Mouse (Mus musculus) midbrain, embryonic 13.5 days (tissue): ENCODE measurements at regions not wholly inside any gene's neighbourhood (a gene's known extent, or its start where the extent isn't known, plus 50 kb on each side); places are given as distances from the start of the nearest gene placed in this dataset.

ENCODE experiments used
- ATAC-seq: fragments of 200-750 bp; cut with Nextera tagmentation; 2 replicates; pipeline ENCODE4 v1.8.0; 2017; ENCODE audit warnings: mild to moderate bottlenecking, moderate TSS enrichment, moderate library complexity
- H3K27ac ChIP-seq: fragments of 300-500 bp; sonication (generic); 2 replicates; pipeline ENCODE4 v1.5.1; 2015; ENCODE audit warnings: inconsistent platforms, mild to moderate bottlenecking, moderate library complexity
- H3K27me3 ChIP-seq: fragments of 300-500 bp; sonication (generic); 2 replicates; pipeline ENCODE4 v1.6.1; 2015; ENCODE audit warnings: mild to moderate bottlenecking, inconsistent platforms
- H3K36me3 ChIP-seq: fragments of 300-500 bp; sonication (generic); 2 replicates; pipeline ENCODE4 v1.6.1; 2015; ENCODE audit warnings: mild to moderate bottlenecking, inconsistent platforms
- H3K4me1 ChIP-seq: fragments of 300-500 bp; sonication (generic); replicated peaks from 2 replicates; pipeline ENCODE4 v1.6.1; 2015; ENCODE audit warnings: inconsistent platforms
- H3K4me2 ChIP-seq: fragments of 300-500 bp; sonication (generic); replicated peaks from 2 replicates; pipeline ENCODE4 v1.6.1; 2015; ENCODE audit warnings: moderate library complexity, mild to moderate bottlenecking, inconsistent platforms
- H3K4me3 ChIP-seq: fragments of 300-500 bp; sonication (generic); replicated peaks from 2 replicates; pipeline ENCODE4 v1.5.1; 2015; ENCODE audit warnings: mild to moderate bottlenecking, inconsistent platforms
- H3K9ac ChIP-seq: fragments of 300-500 bp; sonication (generic); replicated peaks from 2 replicates; pipeline ENCODE4 v1.6.1; 2015; ENCODE audit warnings: mild to moderate bottlenecking, inconsistent platforms
- H3K9me3 ChIP-seq: fragments of 300-500 bp; sonication (generic); 2 replicates; pipeline ENCODE4 v1.6.1; 2016; ENCODE audit warnings: mild to moderate bottlenecking, inconsistent platforms
- WGBS: fragments of 180-500 bp; shearing (Covaris S2); methylation state at CpG from one replicate; pipeline ENCODE4 v1.1.7; 2015; 5-methylcytosine and 5-hydroxymethylcytosine counted together

DNA sequence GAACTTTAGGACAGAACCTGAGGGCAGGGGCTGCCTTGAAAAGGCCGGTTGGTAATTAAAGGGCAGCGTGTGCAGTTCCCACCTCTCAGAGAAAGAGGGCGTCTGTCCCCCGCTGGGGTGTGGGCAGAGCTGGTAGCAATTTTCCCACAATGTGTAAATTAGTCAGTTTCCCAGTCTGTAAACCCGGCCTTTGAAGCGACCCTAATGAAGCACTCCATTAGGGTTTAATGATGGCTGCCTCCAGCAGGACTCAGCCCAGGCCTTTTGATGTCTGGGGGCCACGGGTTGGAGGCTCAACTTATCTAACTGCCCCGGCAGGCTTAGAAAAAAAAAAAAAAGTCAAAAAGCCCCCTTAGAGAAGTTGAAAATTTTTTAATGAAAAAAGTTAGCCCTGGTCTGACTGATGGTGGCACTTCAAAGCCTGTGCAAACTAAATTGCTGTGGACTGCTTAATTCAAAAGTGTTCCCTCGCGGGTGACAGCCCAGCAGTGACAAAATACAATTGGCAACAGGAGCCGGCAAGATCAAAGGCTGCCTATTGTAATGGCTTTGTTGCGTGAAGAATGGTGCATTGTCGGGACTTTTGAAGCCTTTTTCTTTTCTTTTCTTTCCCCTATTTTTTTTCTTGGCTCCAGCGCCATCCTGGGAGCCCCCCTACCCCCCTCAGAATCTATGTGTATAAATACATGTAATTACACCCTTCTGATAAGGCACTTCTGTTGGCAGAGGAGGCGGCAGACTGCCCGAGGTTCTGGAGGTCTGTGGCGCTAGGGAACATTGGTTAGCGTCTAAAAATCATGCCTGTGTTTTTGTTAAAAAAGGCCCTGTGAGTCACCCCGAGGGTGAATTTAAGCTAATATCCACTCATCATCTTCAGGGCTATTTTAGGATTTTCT lies 71.3 kb upstream of the Msx1 start:
- Histone ChIP-seq H3K4me3 (no peak overlapping the region), H3K9ac (no peak overlapping the region), H3K9me3 (no peaks in the 10 kb centered on the region), H3K27ac (peak overlapping the region; percentile 68; the same call in 1 of the 2 replicates), H3K4me1 (peaks cover 61% of the 10 kb centered on the region), H3K36me3 (no peaks in the 10 kb centered on the region), H3K4me2 (peak overlapping the region; percentile 12), H3K27me3 (peaks cover 77% of the 10 kb centered on the region)
- peak; percentile 63 for ATAC-seq
- 1% methylated on average over 19 of the region's 19 CpGs for WGBS

DNA sequence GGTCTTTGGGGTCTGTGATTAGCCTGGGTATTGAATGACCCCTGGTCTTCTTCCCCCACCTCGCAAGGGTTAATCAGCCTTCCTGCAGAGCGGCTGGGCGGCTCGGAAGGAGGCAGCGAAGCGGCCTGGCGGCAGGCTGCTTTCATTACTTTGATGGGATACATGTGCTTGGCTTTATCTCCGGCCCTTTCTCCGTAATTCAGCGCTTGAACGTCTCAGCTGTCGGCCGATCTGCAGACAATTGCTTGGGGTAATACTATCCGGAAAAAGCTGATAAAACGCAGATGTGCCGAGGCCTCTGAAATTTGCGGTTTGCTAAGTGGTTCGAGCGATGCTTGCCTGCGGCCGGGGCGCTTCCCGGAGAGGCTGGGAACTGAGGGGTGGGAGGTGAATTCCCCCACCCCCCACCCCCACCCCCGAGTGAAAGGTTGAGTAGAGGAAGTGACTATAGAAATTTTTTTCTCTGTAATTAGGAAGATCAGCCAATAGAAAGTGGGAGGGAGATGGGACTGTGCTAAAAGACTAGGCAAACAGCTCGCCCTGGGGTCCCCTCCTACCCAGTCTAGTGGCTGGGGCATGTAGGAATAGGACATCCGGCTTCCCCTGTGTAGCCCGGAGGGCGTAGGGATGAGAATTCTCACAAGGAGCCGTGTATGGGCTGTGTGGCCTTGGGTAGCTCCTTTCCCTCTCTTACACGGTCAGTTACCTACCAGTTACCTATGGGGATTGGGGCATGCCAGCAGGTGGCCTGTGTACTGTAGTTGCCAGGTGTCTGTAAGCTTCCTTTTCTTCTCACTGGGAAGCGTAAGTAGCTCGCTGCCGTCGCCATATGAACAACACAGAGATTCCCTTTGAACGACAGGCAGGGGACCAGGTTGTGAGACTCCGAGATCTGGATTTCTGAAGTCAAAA lies 69.5 kb upstream of the Msx1 start:
- Histone ChIP-seq H3K36me3 (no peaks in the 10 kb centered on the region), H3K27me3 (peaks cover 77% of the 10 kb centered on the region), H3K4me1 (peaks cover 61% of the 10 kb centered on the region), H3K9me3 (no peaks in the 10 kb centered on the region), H3K4me3 (peak overlapping the region; percentile 27), H3K9ac (peak overlapping the region; percentile 2), H3K4me2 (peak overlapping the region; percentile 44), H3K27ac (no peak overlapping the region)
- 3% methylated on average over 36 of the region's 36 CpGs for WGBS
- ATAC-seq: peak; percentile 32

DNA sequence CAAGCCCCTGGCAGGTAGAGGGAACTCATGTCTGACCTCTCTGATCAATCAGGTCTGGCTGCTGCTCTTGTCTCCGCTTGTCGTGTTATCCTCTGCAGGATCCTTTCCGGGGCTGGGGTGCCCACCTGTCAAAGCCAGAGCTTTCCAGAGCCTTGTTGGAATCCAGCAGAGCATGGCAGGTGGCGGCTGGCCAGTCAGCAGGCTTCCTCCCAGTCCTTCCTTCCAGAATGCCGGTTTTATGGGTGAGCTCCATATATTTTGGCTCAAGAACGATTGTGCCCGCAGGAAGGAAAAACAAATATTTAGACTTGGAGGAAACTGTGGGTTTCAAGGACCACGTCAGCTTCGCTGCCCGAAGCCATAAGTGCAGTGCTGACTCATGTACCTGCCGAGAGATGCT lies 66.3 kb upstream of the Msx1 start:
- peaks cover 31% of the 10 kb centered on the region for H3K4me1 ChIP-seq
- H3K27ac ChIP-seq: no peak overlapping the region
- no peak for ATAC-seq
- H3K27me3 ChIP-seq: peaks cover 78% of the 10 kb centered on the region
- 62% methylated on average over 11 of the region's 11 CpGs for WGBS
- H3K9me3 ChIP-seq: no peaks in the 10 kb centered on the region
- H3K36me3 ChIP-seq: no peaks in the 10 kb centered on the region
- H3K9ac ChIP-seq: no peak overlapping the region
- H3K4me2 ChIP-seq: no peak overlapping the region
- no peak overlapping the region for H3K4me3 ChIP-seq

DNA sequence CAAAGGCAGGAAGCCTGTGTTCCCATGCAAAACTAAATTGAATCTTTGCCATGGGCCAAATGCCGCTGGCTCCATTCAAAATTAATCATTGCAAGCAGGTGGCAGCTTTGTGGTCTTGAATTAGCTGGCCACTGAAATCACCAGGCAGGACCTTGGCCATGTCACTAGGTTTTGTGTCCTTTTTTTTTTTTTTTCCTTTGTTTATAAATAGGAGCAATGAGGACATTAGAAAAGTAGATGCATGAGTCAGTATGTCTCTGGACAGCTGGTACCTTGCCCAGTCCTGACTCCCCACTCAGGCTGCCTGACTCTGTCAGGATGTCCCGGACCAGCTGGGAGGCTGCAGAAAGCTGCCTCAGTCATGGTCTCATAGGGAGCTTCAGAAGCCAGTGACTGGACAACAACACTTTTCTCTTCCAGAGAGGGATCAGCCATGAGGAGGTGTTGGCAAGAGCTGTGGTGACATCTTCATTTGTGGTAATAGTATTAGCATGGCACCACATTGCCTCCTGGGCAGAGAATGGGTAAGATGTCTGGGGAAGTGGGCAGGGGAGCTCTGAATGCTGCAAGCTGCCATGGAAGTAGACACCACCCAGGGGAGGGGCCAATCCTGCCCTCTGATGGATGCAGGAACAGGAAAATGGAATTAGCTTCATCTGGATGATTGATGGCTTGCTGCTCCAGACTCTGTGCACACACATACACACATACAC lies 55.4 kb upstream of the Msx1 start:
- no peak overlapping the region for H3K9ac ChIP-seq
- no peak overlapping the region for H3K4me2 ChIP-seq
- H3K9me3 ChIP-seq: no peaks in the 10 kb centered on the region
- no peaks in the 10 kb centered on the region; the same call in 1 of the 2 replicates for H3K4me1 ChIP-seq
- no peaks in the 10 kb centered on the region; the same call in 1 of the 2 replicates for H3K27me3 ChIP-seq
- WGBS: 71% methylated on average over 2 of the region's 2 CpGs
- no peak overlapping the region for H3K27ac ChIP-seq
- H3K36me3 ChIP-seq: no peaks in the 10 kb centered on the region
- no peak overlapping the region for H3K4me3 ChIP-seq
- no peak for ATAC-seq

DNA sequence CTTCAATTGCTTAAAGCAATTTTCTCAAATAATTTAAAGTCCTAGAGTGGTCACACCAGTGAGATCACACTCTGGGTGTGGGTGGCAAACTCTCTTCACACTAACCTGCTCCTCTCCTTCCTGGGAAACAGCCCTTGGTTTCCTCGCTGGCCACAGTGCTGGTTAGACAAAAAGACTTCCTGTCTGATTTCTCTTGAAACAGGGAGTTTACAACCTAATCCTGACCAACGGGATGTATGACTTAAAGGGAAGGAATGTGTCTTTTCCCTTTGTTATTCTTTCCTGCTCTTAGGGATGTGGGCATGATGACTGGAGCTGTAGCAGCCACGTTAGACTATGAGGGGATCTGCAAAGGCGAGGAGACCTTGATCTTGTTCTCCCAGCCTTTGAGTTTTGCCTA lies 51.9 kb upstream of the Msx1 start:
- no peak overlapping the region for H3K9ac ChIP-seq
- no peak overlapping the region for H3K4me2 ChIP-seq
- no peaks in the 10 kb centered on the region for H3K9me3 ChIP-seq
- H3K27me3 ChIP-seq: peaks cover 4% of the 10 kb centered on the region; the same call in 1 of the 2 replicates
- H3K4me3 ChIP-seq: no peak overlapping the region
- no peaks in the 10 kb centered on the region; the same call in 1 of the 2 replicates for H3K4me1 ChIP-seq
- H3K36me3 ChIP-seq: no peaks in the 10 kb centered on the region
- no peak for ATAC-seq
- WGBS: 69% methylated on average over 4 of the region's 4 CpGs
- H3K27ac ChIP-seq: no peak overlapping the region

DNA sequence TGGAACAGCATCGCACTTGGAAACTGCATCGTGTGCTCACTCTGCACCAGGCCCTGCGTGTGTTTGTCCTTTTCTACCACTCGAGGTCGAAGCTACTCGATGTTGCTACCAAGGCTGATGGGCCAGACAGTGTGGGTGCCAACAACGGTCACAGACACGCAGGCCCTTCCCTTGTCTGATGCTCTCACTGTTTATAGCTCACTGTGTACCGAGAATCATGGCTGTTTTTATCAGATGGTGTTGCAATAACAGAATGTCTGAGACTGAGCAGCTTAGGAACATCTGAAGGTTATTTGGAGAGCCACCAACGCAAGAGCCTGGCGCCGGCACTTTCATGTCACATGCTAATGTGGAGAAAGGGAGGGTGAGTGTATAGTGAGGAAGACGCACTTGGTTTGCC lies 51.1 kb upstream of the Msx1 start:
- H3K36me3 ChIP-seq: no peaks in the 10 kb centered on the region

DNA sequence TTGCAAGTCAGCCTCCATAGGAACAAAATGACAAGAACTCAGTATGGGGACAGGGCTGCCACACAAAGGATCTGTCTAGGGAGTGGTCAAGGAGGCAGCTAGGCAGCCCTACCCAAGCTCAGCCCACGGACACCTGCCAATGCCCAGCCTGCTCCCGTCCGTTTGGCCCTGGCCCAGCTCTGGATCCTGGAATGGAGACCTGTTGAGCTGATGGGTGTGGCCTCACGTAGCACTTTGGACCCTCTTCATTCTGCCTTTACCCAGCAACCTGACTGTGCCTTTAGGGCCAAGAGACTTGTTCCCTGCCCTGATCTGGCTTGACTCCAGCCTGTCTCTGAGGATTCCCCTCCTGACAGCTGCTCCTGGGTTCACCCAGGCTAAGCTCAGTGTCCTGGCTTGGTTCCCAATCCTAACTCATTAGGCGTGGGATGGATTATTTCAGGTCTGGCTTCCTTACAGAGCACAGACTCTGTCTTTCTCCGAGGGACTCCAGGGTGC lies 50.5 kb upstream of the Msx1 start:
- no peak for ATAC-seq
- no peak overlapping the region for H3K4me2 ChIP-seq
- H3K27ac ChIP-seq: no peak overlapping the region

More for the DNA sequence above, 51.1 kb upstream of the Msx1 start:
- H3K4me3 ChIP-seq: no peak overlapping the region
- no peaks in the 10 kb centered on the region for H3K9me3 ChIP-seq
- H3K9ac ChIP-seq: no peak overlapping the region
- no peak for ATAC-seq
- no peaks in the 10 kb centered on the region; the same call in 1 of the 2 replicates for H3K4me1 ChIP-seq
- H3K27me3 ChIP-seq: peaks cover 4% of the 10 kb centered on the region; the same call in 1 of the 2 replicates
- whole genome bisulfite sequencing: 95% methylated on average over 13 of the region's 13 CpGs
- H3K4me2 ChIP-seq: no peak overlapping the region
- H3K27ac ChIP-seq: no peak overlapping the region

More for the DNA sequence above, 50.5 kb upstream of the Msx1 start:
- H3K9ac ChIP-seq: no peak overlapping the region
- H3K4me1 ChIP-seq: no peaks in the 10 kb centered on the region; the same call in 1 of the 2 replicates
- H3K4me3 ChIP-seq: no peak overlapping the region
- 71% methylated on average over 6 of the region's 6 CpGs for WGBS
- peaks cover 4% of the 10 kb centered on the region; the same call in 1 of the 2 replicates for H3K27me3 ChIP-seq
- H3K36me3 ChIP-seq: no peaks in the 10 kb centered on the region
- no peaks in the 10 kb centered on the region for H3K9me3 ChIP-seq
